Mouse (Mus musculus): ENCODE measurements around the gene Unc5a. TPM values are rescaled to one million over a fixed set of nuclear protein-coding genes. Genes with fewer than 3 reads are reported as not detected.

Gene Unc5a
- 0.01 TPM for polyA plus RNA-seq (2012; fragmentation: generic; extraction: Trizol)
- long read RNA-seq, experiment 1, result 0 reads
- long read RNA-seq, experiment 2, result 0 reads

- Histone ChIP-seq H3K79me2 (ENCODE audit: control insufficient read depth, insufficient read depth) (no peaks in the 10 kb centered on the region), H3K4me3 (ENCODE audit: insufficient read depth, poor library complexity, severe bottlenecking) (no peak within 1 kb of the TSS), H3K36me3 (ENCODE audit: control insufficient read depth, insufficient read depth) (no peaks in the 10 kb centered on the region), H3K79me3 (ENCODE audit: low read depth) (no peaks in the 10 kb centered on the region), H3K27me3 (ENCODE audit: control insufficient read depth, insufficient read depth, insufficient read length) (peaks cover 72% of the 10 kb centered on the region), H3ac (ENCODE audit: control insufficient read depth, insufficient read length, low read depth) (no peak within 1 kb of the TSS)
- TF ChIP-seq MYOG (IDR thresholded peaks at IDR 0.05; ENCODE audit: control insufficient read depth, extremely low read depth, insufficient read length), result no peak
- TF ChIP-seq USF1 (IDR thresholded peaks at IDR 0.05; ENCODE audit: low read depth), result no peak
- TF ChIP-seq CTCF (IDR thresholded peaks at IDR 0.05; ENCODE audit: control insufficient read depth, insufficient read depth, insufficient read length), result no peak
- no peak for TF ChIP-seq CEBPB (IDR thresholded peaks at IDR 0.05; ENCODE audit: low read depth)
- no peak for TF ChIP-seq MYOD1 (IDR thresholded peaks at IDR 0.05; ENCODE audit: control insufficient read depth, insufficient read length, low read depth)
- TF ChIP-seq MAX (IDR thresholded peaks at IDR 0.05), result no peak
- no peak for TF ChIP-seq FOSL1 (IDR thresholded peaks at IDR 0.05; ENCODE audit: insufficient read depth, low read length, poor library complexity, severe bottlenecking)
Observed at GRCm38 (mm10) chr13:54948531-54949493, at the start of gene Unc5a. Unc5a (plus strand) TSS chr13:54949411.

- H3K36me3 ChIP-seq (ENCODE audit: control insufficient read depth, insufficient read depth), result no peaks in the 10 kb centered on the region
- peaks cover 44% of the 10 kb centered on the region for H3K27me3 ChIP-seq (ENCODE audit: control insufficient read depth, insufficient read depth, insufficient read length)
- TF ChIP-seq CEBPB (IDR thresholded peaks at IDR 0.05; ENCODE audit: low read depth), result no peak
- TF ChIP-seq USF1 (IDR thresholded peaks at IDR 0.05; ENCODE audit: low read depth), result no peak
- TF ChIP-seq MAX (IDR thresholded peaks at IDR 0.05), result no peak
- TF ChIP-seq FOSL1 (IDR thresholded peaks at IDR 0.05; ENCODE audit: insufficient read depth, low read length, poor library complexity, severe bottlenecking), result no peak
- TF ChIP-seq MYOG (IDR thresholded peaks at IDR 0.05; ENCODE audit: control insufficient read depth, extremely low read depth, insufficient read length), result no peak
- no peak for TF ChIP-seq CTCF (IDR thresholded peaks at IDR 0.05; ENCODE audit: control insufficient read depth, insufficient read depth, insufficient read length)
- no peak for TF ChIP-seq MYOD1 (IDR thresholded peaks at IDR 0.05; ENCODE audit: control insufficient read depth, insufficient read length, low read depth)
- H3K4me3 ChIP-seq (ENCODE audit: insufficient read depth, poor library complexity, severe bottlenecking), result no peak overlapping the region
- no peaks in the 10 kb centered on the region for H3K79me2 ChIP-seq (ENCODE audit: control insufficient read depth, insufficient read depth)
- no peak overlapping the region for H3ac ChIP-seq (ENCODE audit: control insufficient read depth, insufficient read length, low read depth)
- H3K79me3 ChIP-seq (ENCODE audit: low read depth), result no peaks in the 10 kb centered on the region
Observed at GRCm38 (mm10) chr13:54912053-54912452, 37.2 kb upstream of the Unc5a start.

GRCm38 (mm10) chr13:54912894-54913621, 36.2 kb upstream of the Unc5a start:
- Histone ChIP-seq H3K27me3 (ENCODE audit: control insufficient read depth, insufficient read depth, insufficient read length) (peaks cover 34% of the 10 kb centered on the region), H3ac (ENCODE audit: control insufficient read depth, insufficient read length, low read depth) (no peak overlapping the region), H3K36me3 (ENCODE audit: control insufficient read depth, insufficient read depth) (no peaks in the 10 kb centered on the region), H3K79me2 (ENCODE audit: control insufficient read depth, insufficient read depth) (no peaks in the 10 kb centered on the region), H3K79me3 (ENCODE audit: low read depth) (no peaks in the 10 kb centered on the region), H3K4me3 (ENCODE audit: insufficient read depth, poor library complexity, severe bottlenecking) (no peak overlapping the region)
- TF ChIP-seq MYOG (IDR thresholded peaks at IDR 0.05; ENCODE audit: control insufficient read depth, extremely low read depth, insufficient read length) (no peak), MAX (IDR thresholded peaks at IDR 0.05) (no peak), MYOD1 (IDR thresholded peaks at IDR 0.05; ENCODE audit: control insufficient read depth, insufficient read length, low read depth) (no peak), FOSL1 (IDR thresholded peaks at IDR 0.05; ENCODE audit: insufficient read depth, low read length, poor library complexity, severe bottlenecking) (no peak)

- Histone ChIP-seq H3K36me3 (ENCODE audit: control insufficient read depth, insufficient read depth) (no peaks in the 10 kb centered on the region), H3ac (ENCODE audit: control insufficient read depth, insufficient read length, low read depth) (no peak overlapping the region), H3K27me3 (ENCODE audit: control insufficient read depth, insufficient read depth, insufficient read length) (peaks cover 17% of the 10 kb centered on the region), H3K79me3 (ENCODE audit: low read depth) (no peaks in the 10 kb centered on the region), H3K79me2 (ENCODE audit: control insufficient read depth, insufficient read depth) (no peaks in the 10 kb centered on the region), H3K4me3 (ENCODE audit: insufficient read depth, poor library complexity, severe bottlenecking) (no peak overlapping the region)
- TF ChIP-seq MYOG (IDR thresholded peaks at IDR 0.05; ENCODE audit: control insufficient read depth, extremely low read depth, insufficient read length) (no peak), USF1 (IDR thresholded peaks at IDR 0.05; ENCODE audit: low read depth) (peak; percentile 74), CTCF (IDR thresholded peaks at IDR 0.05; ENCODE audit: control insufficient read depth, insufficient read depth, insufficient read length) (no peak), MYOD1 (IDR thresholded peaks at IDR 0.05; ENCODE audit: control insufficient read depth, insufficient read length, low read depth) (no peak)
Observed at GRCm38 (mm10) chr13:54916644-54917043, 32.6 kb upstream of the Unc5a start.

- Histone ChIP-seq H3K27me3 (ENCODE audit: control insufficient read depth, insufficient read depth, insufficient read length) (peaks cover 4% of the 10 kb centered on the region), H3K36me3 (ENCODE audit: control insufficient read depth, insufficient read depth) (no peaks in the 10 kb centered on the region)
- TF ChIP-seq CTCF (IDR thresholded peaks at IDR 0.05; ENCODE audit: control insufficient read depth, insufficient read depth, insufficient read length) (no peak), MYOG (IDR thresholded peaks at IDR 0.05; ENCODE audit: control insufficient read depth, extremely low read depth, insufficient read length) (no peak), CEBPB (IDR thresholded peaks at IDR 0.05; ENCODE audit: low read depth) (no peak), MYOD1 (IDR thresholded peaks at IDR 0.05; ENCODE audit: control insufficient read depth, insufficient read length, low read depth) (no peak), FOSL1 (IDR thresholded peaks at IDR 0.05; ENCODE audit: insufficient read depth, low read length, poor library complexity, severe bottlenecking) (no peak), USF1 (IDR thresholded peaks at IDR 0.05; ENCODE audit: low read depth) (no peak), MAX (IDR thresholded peaks at IDR 0.05) (no peak)
Observed at GRCm38 (mm10) chr13:54918910-54919309, 30.3 kb upstream of the Unc5a start.

More at GRCm38 (mm10) chr13:54918910-54919309, 30.3 kb upstream of the Unc5a start:
- H3K79me3 ChIP-seq (ENCODE audit: low read depth), result no peaks in the 10 kb centered on the region
- no peaks in the 10 kb centered on the region for H3K79me2 ChIP-seq (ENCODE audit: control insufficient read depth, insufficient read depth)
- H3K4me3 ChIP-seq (ENCODE audit: insufficient read depth, poor library complexity, severe bottlenecking), result no peak overlapping the region
- no peak overlapping the region for H3ac ChIP-seq (ENCODE audit: control insufficient read depth, insufficient read length, low read depth)

Data from C2C12 (cell line).